Mouse (Mus musculus) B cell, adult (primary cell): Measurements from ENCODE around the gene Hmgxb4. TPM values are rescaled to one million over a fixed set of nuclear protein-coding genes. Genes with fewer than 3 reads are reported as not detected.

ENCODE experiments used
- total RNA-seq: library from RNA; stranded (reverse); gene quantifications from 4 replicates; pipeline ENCODE4 v1.2.4, GENCODE M21; 2023; ENCODE audit not compliant: inconsistent age

Hmgxb4 gene
- total RNA-seq = 34.5 to 45.8 TPM (median 39.4 TPM) in 4 replicates

GRCm38 (mm10) chr8:74993081-74993474, at the start of gene Hmgxb4:
Gene Hmgxb4, plus strand, starts transcription at chr8:74993356.

GRCm38 (mm10) chr8:75033511-75034243, 40.5 kb downstream of the Hmgxb4 start, which contains the start of gene Tom1:
Gene Tom1, plus strand, starts transcription at chr8:75033705.

Other genes starting within 250 kb of the Hmgxb4 start
- not detected in 4 replicates for gene Isx, start 120.2 kb upstream of the Hmgxb4 start, total RNA-seq
- 20.2 to 34.1 TPM (median 24.0 TPM) in 4 replicates for gene Tom1, start 40.3 kb downstream of the Hmgxb4 start, total RNA-seq
- 16.3 to 28.0 TPM (median 21.4 TPM) in 4 replicates for gene Hmox1, start 100.3 kb downstream of the Hmgxb4 start, total RNA-seq
- gene Mcm5, start 116.2 kb downstream of the Hmgxb4 start, total RNA-seq = 51.4 to 58.1 TPM (median 54.0 TPM) in 4 replicates
- gene Rasd2, start 220.6 kb downstream of the Hmgxb4 start, total RNA-seq = not detected in 4 replicates